Mouse (Mus musculus) hindbrain, embryonic 13.5 days (tissue): ENCODE measurements at regions not wholly inside any gene's neighbourhood (a gene's known extent, or its start where the extent isn't known, plus 50 kb on each side); places are given as distances from the start of the nearest gene placed in this dataset.
"Not testable (repeated sequence)": the region's sequence is repeated elsewhere in the genome, so short reads cannot be mapped to it uniquely, and the experiment has no call there.

ENCODE experiments used
- ATAC-seq: fragments of 200-750 bp; cut with Nextera tagmentation; 2 replicates; pipeline ENCODE4 v1.8.0; 2017; ENCODE audit warnings: moderate TSS enrichment; ENCODE audit not compliant: low FRiP score
- H3K27ac ChIP-seq: fragments of 300-500 bp; sonication (generic); 2 replicates; pipeline ENCODE4 v1.5.1; 2015; ENCODE audit warnings: inconsistent platforms, mild to moderate bottlenecking, moderate library complexity
- H3K27me3 ChIP-seq: fragments of 300-500 bp; sonication (generic); 2 replicates; pipeline ENCODE4 v1.6.1; 2015; ENCODE audit warnings: mild to moderate bottlenecking, inconsistent platforms
- H3K36me3 ChIP-seq: fragments of 300-500 bp; sonication (generic); 2 replicates; pipeline ENCODE4 v1.6.1; 2015; ENCODE audit warnings: mild to moderate bottlenecking, inconsistent platforms
- H3K4me1 ChIP-seq: fragments of 300-500 bp; sonication (generic); replicated peaks from 2 replicates; pipeline ENCODE4 v1.6.1; 2015; ENCODE audit warnings: inconsistent platforms
- H3K4me2 ChIP-seq: fragments of 300-500 bp; sonication (generic); 2 replicates; pipeline ENCODE4 v1.6.1; 2015; ENCODE audit warnings: inconsistent platforms, mild to moderate bottlenecking, moderate library complexity
- H3K4me3 ChIP-seq: fragments of 300-500 bp; sonication (generic); 2 replicates; pipeline ENCODE4 v1.5.1; 2015; ENCODE audit warnings: mild to moderate bottlenecking, inconsistent platforms
- H3K9ac ChIP-seq: fragments of 300-500 bp; sonication (generic); 2 replicates; pipeline ENCODE4 v1.6.1; 2015; ENCODE audit warnings: mild to moderate bottlenecking, inconsistent platforms
- H3K9me3 ChIP-seq: fragments of 300-500 bp; sonication (generic); 2 replicates; pipeline ENCODE4 v1.6.1; 2016; ENCODE audit warnings: inconsistent platforms
- WGBS: fragments of 180-500 bp; shearing (Covaris S2); methylation state at CpG from one replicate; pipeline ENCODE4 v1.1.7; 2015; 5-methylcytosine and 5-hydroxymethylcytosine counted together

DNA sequence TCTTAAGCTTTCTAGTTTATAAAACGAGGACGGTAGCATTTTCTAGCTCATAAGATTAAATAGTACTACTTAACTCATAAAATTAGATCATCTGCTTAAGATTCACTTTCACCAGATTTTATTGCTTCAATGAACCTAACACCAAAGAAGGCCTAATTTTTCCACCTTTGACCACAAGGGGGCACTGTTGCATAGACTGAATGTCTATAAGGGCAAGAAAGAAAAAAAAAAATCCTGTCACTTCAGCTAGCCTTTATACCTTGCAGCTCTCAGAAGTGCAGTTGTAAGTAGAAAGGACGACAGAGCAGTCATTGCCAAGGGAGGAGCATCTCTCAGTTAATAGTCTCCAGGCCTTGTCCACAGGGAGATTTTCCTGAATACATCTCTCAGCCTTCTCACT is 447.7 kb downstream of the Dad1 start:
- WGBS: 15% methylated on average over 3 of the region's 3 CpGs
- Histone ChIP-seq H3K4me2 (no peak overlapping the region), H3K36me3 (no peaks in the 10 kb centered on the region), H3K4me1 (no peaks in the 10 kb centered on the region), H3K27me3 (no peaks in the 10 kb centered on the region), H3K27ac (no peak overlapping the region), H3K4me3 (no peak overlapping the region), H3K9me3 (no peaks in the 10 kb centered on the region), H3K9ac (no peak overlapping the region)
- ATAC-seq: no peak

- no peaks in the 10 kb centered on the region for H3K27me3 ChIP-seq
- H3K27ac ChIP-seq: no peak overlapping the region
- no peaks in the 10 kb centered on the region for H3K36me3 ChIP-seq
- 29% methylated on average over 17 of the region's 17 CpGs for WGBS
- no peaks in the 10 kb centered on the region for H3K9me3 ChIP-seq
- ATAC-seq: peak; percentile 89
- H3K9ac ChIP-seq: no peak overlapping the region
- H3K4me3 ChIP-seq: no peak overlapping the region
- H3K4me2 ChIP-seq: peak overlapping the region; percentile 44
- H3K4me1 ChIP-seq: no peaks in the 10 kb centered on the region
These were observed 449.9 kb downstream of the Dad1 start for GRCm38 (mm10) chr14:53803698-53804620.

DNA sequence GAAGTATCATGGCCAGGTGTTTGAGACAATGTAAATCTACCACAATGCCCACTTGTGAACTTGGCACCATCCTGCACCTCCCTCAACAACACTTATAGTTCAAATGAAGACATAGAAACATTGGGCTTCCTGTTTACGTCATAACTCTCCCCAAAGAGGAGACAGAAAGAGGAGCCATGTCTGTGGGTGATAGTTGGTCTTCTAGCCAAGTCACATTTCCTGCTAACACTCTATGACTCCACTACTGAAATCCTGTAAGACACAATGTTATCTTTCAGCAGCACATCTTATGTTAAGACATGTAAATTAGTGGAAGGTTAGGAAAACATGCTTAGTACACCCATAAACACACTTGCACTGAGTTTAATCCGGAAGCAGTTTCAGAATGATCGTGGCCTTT is 451.4 kb downstream of the Dad1 start:
- Histone ChIP-seq H3K9me3 (no peaks in the 10 kb centered on the region), H3K36me3 (no peaks in the 10 kb centered on the region), H3K4me2 (no peak overlapping the region), H3K9ac (no peak overlapping the region), H3K4me3 (no peak overlapping the region), H3K4me1 (no peaks in the 10 kb centered on the region), H3K27ac (no peak overlapping the region), H3K27me3 (no peaks in the 10 kb centered on the region)
- WGBS: 91% methylated on average over 3 of the region's 3 CpGs
- ATAC-seq: no peak

DNA sequence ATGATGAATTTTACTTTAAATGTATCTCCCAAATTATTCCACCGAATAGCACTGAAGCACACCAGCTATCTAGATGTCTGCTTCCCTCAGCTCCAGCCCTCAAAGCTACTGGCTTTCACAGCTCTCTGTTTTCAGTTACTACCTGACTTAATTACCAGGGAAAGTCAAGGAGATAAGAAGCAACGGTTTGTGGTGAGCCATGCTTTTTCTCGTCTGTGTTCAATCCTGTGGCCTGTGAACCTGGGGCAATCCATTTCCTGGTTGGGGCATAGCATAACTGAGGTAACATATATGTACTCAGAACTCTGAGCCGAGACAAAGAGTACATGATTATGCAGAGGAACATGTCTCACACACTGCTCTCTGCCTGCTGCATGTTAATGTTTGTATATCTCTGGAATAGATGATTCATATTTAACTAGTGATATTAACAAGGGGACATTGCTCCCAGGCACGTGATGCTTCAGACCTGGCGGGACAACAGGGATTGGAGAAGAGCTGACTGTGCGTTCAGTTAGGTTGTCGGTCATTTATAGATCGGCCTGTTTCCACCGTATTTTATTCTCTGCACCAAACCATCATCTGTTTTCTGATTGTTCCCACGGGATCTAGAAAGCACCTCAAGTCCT is 453.3 kb downstream of the Dad1 start:
- H3K4me2 ChIP-seq: no peak overlapping the region
- no peaks in the 10 kb centered on the region for H3K9me3 ChIP-seq
- no peaks in the 10 kb centered on the region for H3K36me3 ChIP-seq
- H3K9ac ChIP-seq: no peak overlapping the region
- no peak overlapping the region for H3K4me3 ChIP-seq
- no peaks in the 10 kb centered on the region for H3K4me1 ChIP-seq
- no peaks in the 10 kb centered on the region for H3K27me3 ChIP-seq
- ATAC-seq: no peak
- 91% methylated on average over 11 of the region's 11 CpGs for WGBS
- H3K27ac ChIP-seq: no peak overlapping the region

GRCm38 (mm10) chr14:53795160-53795559 is 458.7 kb downstream of the Dad1 start:
- not testable (repeated sequence) for H3K36me3 ChIP-seq, H3K27ac ChIP-seq, ATAC-seq, H3K27me3 ChIP-seq, H3K4me1 ChIP-seq, H3K4me3 ChIP-seq, H3K9me3 ChIP-seq, H3K4me2 ChIP-seq, H3K9ac ChIP-seq
- WGBS: 88% methylated on average over 1 of the region's 1 CpGs

GRCm38 (mm10) chr14:53794527-53794926 is 459.4 kb downstream of the Dad1 start:
- no peaks in the 10 kb centered on the region for H3K9me3 ChIP-seq
- H3K36me3 ChIP-seq: no peaks in the 10 kb centered on the region
- no peak overlapping the region for H3K9ac ChIP-seq
- WGBS: 84% methylated on average over 5 of the region's 5 CpGs
- no peaks in the 10 kb centered on the region for H3K27me3 ChIP-seq
- ATAC-seq: no peak
- H3K4me2 ChIP-seq: no peak overlapping the region
- no peaks in the 10 kb centered on the region for H3K4me1 ChIP-seq
- no peak overlapping the region for H3K27ac ChIP-seq
- no peak overlapping the region for H3K4me3 ChIP-seq

DNA sequence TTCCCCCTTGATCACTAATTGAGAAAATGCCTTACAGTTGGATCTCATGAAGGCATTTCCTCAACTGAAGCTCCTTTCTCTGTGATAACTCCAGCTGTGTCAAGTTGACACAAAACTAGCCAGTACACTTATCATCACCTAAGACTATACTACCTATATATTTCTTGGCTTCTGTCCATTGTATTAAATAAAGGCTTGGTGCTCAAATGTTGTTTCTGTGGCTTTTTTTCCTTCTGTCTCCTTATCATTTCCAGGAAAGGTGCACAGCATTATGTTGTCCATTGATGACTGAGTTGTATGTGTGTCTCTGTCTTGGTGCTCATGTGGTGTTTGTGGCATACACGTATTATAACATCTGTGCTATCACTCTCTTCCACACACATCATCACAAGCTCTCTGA is 461.5 kb downstream of the Dad1 start:
- H3K9me3 ChIP-seq, H3K27ac ChIP-seq, H3K4me2 ChIP-seq, H3K9ac ChIP-seq, H3K27me3 ChIP-seq, H3K4me1 ChIP-seq, H3K36me3 ChIP-seq, H3K4me3 ChIP-seq, ATAC-seq: not testable (repeated sequence)
- 78% methylated on average over 1 of the region's 1 CpGs for WGBS

- H3K4me3 ChIP-seq, H3K36me3 ChIP-seq, H3K9me3 ChIP-seq, H3K4me1 ChIP-seq, H3K27me3 ChIP-seq, ATAC-seq, H3K4me2 ChIP-seq, H3K27ac ChIP-seq, H3K9ac ChIP-seq: not testable (repeated sequence)
- 82% methylated on average over 2 of the region's 2 CpGs for WGBS
These were observed 468.4 kb downstream of the Dad1 start for GRCm38 (mm10) chr14:53785547-53785946.

GRCm38 (mm10) chr14:53777375-53777774 is 476.5 kb downstream of the Dad1 start:
- no peak for ATAC-seq
- Histone ChIP-seq H3K4me1 (no peaks in the 10 kb centered on the region), H3K9me3 (no peaks in the 10 kb centered on the region), H3K27ac (no peak overlapping the region), H3K4me3 (no peak overlapping the region), H3K9ac (no peak overlapping the region), H3K36me3 (no peaks in the 10 kb centered on the region), H3K27me3 (no peaks in the 10 kb centered on the region), H3K4me2 (no peak overlapping the region)
- WGBS: 72% methylated on average over 3 of the region's 3 CpGs

- H3K27me3 ChIP-seq, H3K4me2 ChIP-seq, H3K36me3 ChIP-seq, H3K27ac ChIP-seq, H3K4me1 ChIP-seq, H3K9ac ChIP-seq, H3K9me3 ChIP-seq, H3K4me3 ChIP-seq: not testable (repeated sequence)
- ATAC-seq: peak; percentile 43; the same call in 1 of the 2 replicates
- WGBS: 51% methylated on average over 1 of the region's 1 CpGs
These were observed 477.2 kb downstream of the Dad1 start for GRCm38 (mm10) chr14:53776717-53777116.

GRCm38 (mm10) chr14:53766501-53766900 is 487.4 kb downstream of the Dad1 start:
- not testable (repeated sequence) for H3K4me2 ChIP-seq, H3K9me3 ChIP-seq, H3K4me1 ChIP-seq, H3K27me3 ChIP-seq, ATAC-seq, H3K4me3 ChIP-seq, H3K9ac ChIP-seq, H3K27ac ChIP-seq, H3K36me3 ChIP-seq
- 80% methylated on average over 6 of the region's 6 CpGs for WGBS

DNA sequence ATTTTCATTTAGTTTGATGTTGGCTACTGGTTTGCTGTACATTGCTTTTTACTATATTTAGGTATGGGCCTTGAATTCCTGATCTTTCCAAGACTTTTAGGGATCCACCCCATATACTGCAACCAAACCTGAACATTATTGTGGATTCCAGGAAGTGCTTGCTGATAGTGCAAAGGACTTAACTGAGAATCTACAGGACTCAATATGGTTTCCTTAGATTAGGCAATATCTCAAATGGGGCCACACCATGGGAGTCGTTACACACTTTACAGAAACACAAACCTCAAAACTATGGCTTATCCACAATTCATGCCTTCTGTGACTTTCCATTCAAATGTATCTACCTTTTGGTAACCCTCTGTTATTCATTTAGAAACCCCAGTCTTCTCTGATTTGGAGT is 488.0 kb downstream of the Dad1 start:
- H3K4me3 ChIP-seq, H3K36me3 ChIP-seq, H3K9ac ChIP-seq, ATAC-seq, H3K27me3 ChIP-seq, H3K4me1 ChIP-seq, H3K4me2 ChIP-seq, H3K27ac ChIP-seq, H3K9me3 ChIP-seq: not testable (repeated sequence)
- 93% methylated on average over 1 of the region's 1 CpGs for WGBS

DNA sequence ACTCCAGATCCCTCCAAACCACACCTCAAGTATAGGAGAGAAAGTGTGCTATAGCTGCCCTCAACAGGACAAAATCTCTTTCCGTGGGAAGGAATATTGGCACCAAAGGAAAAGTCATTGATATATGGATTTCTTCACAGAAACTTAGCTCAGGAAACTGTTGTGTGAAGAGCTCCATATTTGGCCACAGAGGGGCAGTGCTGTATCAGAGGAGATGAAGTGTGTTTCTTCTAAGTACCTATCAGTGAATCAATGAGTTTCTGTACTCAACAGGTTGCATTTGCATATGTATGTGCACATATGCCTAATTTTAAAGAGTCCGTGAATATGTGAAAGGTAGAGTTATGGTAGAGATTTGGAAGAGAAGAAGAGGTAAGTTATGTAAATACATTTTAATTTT is 493.3 kb downstream of the Dad1 start:
- H3K4me1 ChIP-seq, H3K27ac ChIP-seq, H3K9me3 ChIP-seq, H3K4me2 ChIP-seq, H3K4me3 ChIP-seq, H3K36me3 ChIP-seq, H3K27me3 ChIP-seq, H3K9ac ChIP-seq, ATAC-seq: not testable (repeated sequence)
- WGBS: 75% methylated on average over 2 of the region's 2 CpGs
